Comparison of ENCODE assay signal across 29 mouse cellular contexts in genomic region chr3:108836931-108837330, GRCm38 (mm10). TPM values are rescaled to one million over a fixed set of nuclear protein-coding genes. Genes with fewer than 3 reads are reported as not detected.
"Had no signal": no experiment of that assay in that cellular context is flagged by ENCODE, and none has a peak within 500 bp of the region (broad histone marks: within the 10 kb centered on the region; RNA-seq: fewer than 3 reads in every experiment).

No protein-coding gene starts in this region.

- ATAC-seq: hindbrain, embryonic 16.5 days; inflammation-experienced regulatory T-cells, adult 6 months; intestine, postnatal 0 days had no signal

- H3K36me3 ChIP-seq: heart, embryonic 15.5 days; hindbrain, embryonic 13.5 days had no signal

- H3K4me3 ChIP-seq: heart, embryonic 13.5 days; heart, embryonic 15.5 days; hindbrain, embryonic 13.5 days; layer of hippocampus, adult 2 months; left cerebral cortex, adult 2 months; limb, embryonic 10.5 days; limb, embryonic 12.5 days had no signal

- H3K27me3 ChIP-seq: heart, embryonic 13.5 days; heart, embryonic 15.5 days; hindbrain, embryonic 13.5 days; limb, embryonic 12.5 days had no signal

- H3K9ac ChIP-seq: heart, embryonic 13.5 days; heart, embryonic 15.5 days; hindbrain, embryonic 13.5 days; limb, embryonic 12.5 days had no signal

- H3K9me3 ChIP-seq: heart, embryonic 13.5 days; heart, embryonic 15.5 days; hindbrain, embryonic 13.5 days; limb, embryonic 10.5 days; limb, embryonic 12.5 days had no signal

- H3K27ac ChIP-seq: heart, embryonic 13.5 days; heart, embryonic 15.5 days; hindbrain, embryonic 13.5 days; layer of hippocampus, adult 2 months; left cerebral cortex, adult 2 months; limb, embryonic 10.5 days; limb, embryonic 12.5 days had no signal

- H3K4me2 ChIP-seq: heart, embryonic 13.5 days; heart, embryonic 15.5 days; hindbrain, embryonic 13.5 days; limb, embryonic 12.5 days had no signal

- DNase-seq: gastrocnemius, postnatal 14 days; gastrocnemius, postnatal 36 days; heart, adult 18-20 months; heart, postnatal 14 days; heart, postnatal 36 days; kidney, adult 18-20 months; kidney, adult 8-10 months; kidney, postnatal 10 days; kidney, postnatal 25 days; kidney, postnatal 4 days; lung, adult 2 months had no signal

RNA-seq across cellular contexts. Expression of gene Fndc7, which starts 52.9 kb away (rescaled TPM):
- total RNA-seq: gastrocnemius, adult 18-20 months; gastrocnemius, adult 8-10 months; hematopoietic stem cell, adult 5-6 weeks; left cerebral cortex, postnatal 36 days had no signal
- polyA plus RNA-seq: heart, postnatal 0 days; hindbrain, embryonic 11.5 days; kidney, embryonic 14.5 days; kidney, embryonic 16.5 days; limb, embryonic 10.5 days had no signal
